Mouse (Mus musculus) liver, postnatal 0 days (tissue): ENCODE results near the gene Hipk2.

Experiments
- CTCF ChIP-seq: sonication (generic); IDR thresholded peaks from 2 replicates; pipeline ENCODE4 v1.5.1; 2016; ENCODE audit warnings: antibody characterized with exemption, low read depth
- EP300 ChIP-seq: IDR thresholded peaks from 2 replicates; pipeline ENCODE4 v1.6.1; 2016; ENCODE audit warnings: antibody characterized with exemption, low read depth, mild to moderate bottlenecking

GRCm38 (mm10) chr6:38867291-38867690 lies 8.7 kb downstream of the Hipk2 start:
- TF ChIP-seq EP300 (no peak), CTCF (no peak)
